Mouse (Mus musculus) limb, embryonic 10.5 days (tissue): Measurements from ENCODE around the gene Jam2. TPM values are rescaled to one million over a fixed set of nuclear protein-coding genes. Genes with fewer than 3 reads are reported as not detected.

Source experiments
- DNase-seq: peaks from one replicate; pipeline ENCODE4 v3.0.0-alpha.2; 2017; ENCODE audit warnings: low spot score
- H3K27ac ChIP-seq: fragments of 300-500 bp; sonication (generic); 2 replicates; pipeline ENCODE4 v1.5.1; 2016; ENCODE audit warnings: mild to moderate bottlenecking
- H3K27me3 ChIP-seq: fragments of 300-500 bp; sonication (generic); 2 replicates; pipeline ENCODE4 v1.6.1; 2016; ENCODE audit warnings: low read depth, mild to moderate bottlenecking; ENCODE audit not compliant: poor library complexity, severe bottlenecking
- H3K36me3 ChIP-seq: fragments of 300-500 bp; sonication (generic); 2 replicates; pipeline ENCODE4 v1.6.1; 2016; ENCODE audit warnings: mild to moderate bottlenecking, moderate library complexity
- H3K4me1 ChIP-seq: fragments of 300-500 bp; sonication (generic); 2 replicates; pipeline ENCODE4 v1.6.1; 2016
- H3K4me3 ChIP-seq: fragments of 300-500 bp; sonication (generic); 2 replicates; pipeline ENCODE4 v1.5.1; 2016; ENCODE audit warnings: mild to moderate bottlenecking, moderate library complexity
- H3K9me3 ChIP-seq: fragments of 300-500 bp; sonication (generic); replicated peaks from 2 replicates; pipeline ENCODE4 v1.6.1; 2016; ENCODE audit warnings: mild to moderate bottlenecking
- WGBS: fragments of 180-500 bp; shearing (Covaris S2); methylation state at CpG from one replicate; pipeline ENCODE4 v1.1.7; 2016; 5-methylcytosine and 5-hydroxymethylcytosine counted together
- polyA plus RNA-seq: library from polyadenylated mRNA; unstranded; fragments of >200 nt; fragmentation: Nextera tagmentation; extraction: Ambion mirVana; gene quantifications from 2 replicates; pipeline ENCODE4 v1.2.1, GENCODE M21; 2016

Jam2 gene
- polyA plus RNA-seq, 1 experiment from 2014 or later: 1.4 TPM

DNA sequence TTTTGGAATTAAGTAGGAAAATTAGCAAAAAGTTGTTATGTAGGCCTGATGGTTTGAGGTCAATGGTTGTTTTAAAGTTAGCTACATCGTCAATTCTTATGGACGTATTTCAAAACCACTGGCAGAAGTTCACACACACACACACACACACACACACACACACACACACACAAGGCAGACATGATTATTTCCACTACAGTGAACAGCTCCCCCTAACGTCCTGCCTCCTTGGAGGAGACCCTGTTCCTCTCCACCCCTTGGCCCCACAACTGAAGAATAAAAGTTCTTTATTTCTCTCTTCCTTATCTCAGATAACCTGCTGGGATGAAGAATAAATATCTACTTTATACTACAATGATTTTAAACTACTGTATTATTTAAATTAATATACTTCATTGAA, 21.4 kb downstream of the Jam2 start:
- H3K36me3 ChIP-seq: no peaks in the 10 kb centered on the region
- H3K27ac ChIP-seq: no peak overlapping the region
- DNase-seq: no peak
- H3K9me3 ChIP-seq: no peaks in the 10 kb centered on the region
- H3K4me1 ChIP-seq: no peaks in the 10 kb centered on the region
- no peaks in the 10 kb centered on the region for H3K27me3 ChIP-seq
- H3K4me3 ChIP-seq: no peak overlapping the region
- WGBS: 75% methylated on average over 3 of the region's 3 CpGs

DNA sequence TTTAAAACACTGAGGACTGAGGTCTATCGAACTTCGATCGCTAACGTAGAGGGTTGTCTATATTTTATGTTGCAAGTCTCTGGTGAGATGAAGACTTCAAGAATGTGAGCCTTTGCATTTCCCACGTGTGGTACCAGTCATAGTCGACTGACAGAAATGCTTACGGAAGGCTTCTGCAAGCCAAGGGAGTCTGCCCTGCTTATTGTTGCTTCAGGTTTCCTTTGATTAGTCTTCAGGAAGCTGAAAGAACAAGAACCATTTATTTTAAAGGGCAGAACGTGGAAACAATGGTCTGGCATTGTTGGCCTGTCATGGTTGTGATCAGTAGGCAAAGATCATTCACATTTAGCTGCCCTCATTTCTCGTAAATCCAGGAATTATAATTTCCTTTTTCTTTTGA, 22.8 kb downstream of the Jam2 start:
- DNase-seq: no peak
- H3K36me3 ChIP-seq: no peaks in the 10 kb centered on the region
- 87% methylated on average over 9 of the region's 9 CpGs for WGBS
- H3K9me3 ChIP-seq: no peaks in the 10 kb centered on the region
- H3K4me3 ChIP-seq: no peak overlapping the region
- H3K27ac ChIP-seq: no peak overlapping the region
- H3K4me1 ChIP-seq: no peaks in the 10 kb centered on the region
- H3K27me3 ChIP-seq: no peaks in the 10 kb centered on the region

DNA sequence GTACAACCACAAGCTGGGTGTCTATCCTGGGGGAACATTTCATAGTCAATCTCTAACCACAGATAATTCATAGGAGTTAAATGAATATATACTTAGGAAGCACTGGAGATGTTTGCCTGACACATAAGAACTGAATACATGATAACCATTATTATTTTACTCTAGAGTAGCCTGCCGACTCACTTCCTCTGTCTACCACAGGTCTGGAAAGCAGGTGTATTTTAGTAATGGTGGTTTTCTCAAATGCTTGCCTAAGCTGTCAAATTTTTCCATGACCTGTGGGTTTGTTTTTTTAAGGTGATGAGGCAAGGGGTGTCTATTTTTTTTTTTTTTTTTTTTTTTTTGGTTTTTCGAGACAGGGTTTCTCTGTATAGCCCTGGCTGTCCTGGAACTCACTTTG, 26.1 kb downstream of the Jam2 start:
- no peaks in the 10 kb centered on the region for H3K4me1 ChIP-seq
- H3K36me3 ChIP-seq: no peaks in the 10 kb centered on the region
- no peaks in the 10 kb centered on the region for H3K9me3 ChIP-seq
- no peak for DNase-seq
- no peak overlapping the region for H3K4me3 ChIP-seq
- no peaks in the 10 kb centered on the region for H3K27me3 ChIP-seq
- WGBS: 57% methylated on average over 2 of the region's 2 CpGs
- no peak overlapping the region for H3K27ac ChIP-seq

DNA sequence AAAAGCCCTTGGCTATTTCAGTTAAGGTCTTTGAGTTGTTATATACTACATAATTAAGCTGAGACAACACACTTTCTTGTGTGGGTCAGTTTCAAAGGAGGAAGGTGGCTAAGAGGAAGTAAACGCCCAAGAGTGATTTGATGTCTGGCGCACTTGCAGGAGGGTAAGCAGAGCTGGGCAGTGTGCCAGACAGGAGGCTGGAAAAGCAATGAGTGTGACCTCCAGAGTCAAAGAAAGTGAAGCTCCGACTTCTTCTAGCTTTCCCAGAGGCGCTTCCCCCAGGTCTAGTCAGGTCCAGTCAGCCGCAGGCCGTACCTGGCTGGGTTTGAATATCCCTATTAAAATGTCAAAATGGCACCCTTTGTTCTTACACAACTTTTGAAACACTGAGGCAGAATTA, 28.3 kb downstream of the Jam2 start:
- H3K4me3 ChIP-seq: no peak overlapping the region
- DNase-seq: no peak
- no peaks in the 10 kb centered on the region for H3K27me3 ChIP-seq
- H3K36me3 ChIP-seq: no peaks in the 10 kb centered on the region
- WGBS: 88% methylated on average over 6 of the region's 6 CpGs
- no peaks in the 10 kb centered on the region for H3K4me1 ChIP-seq
- no peaks in the 10 kb centered on the region for H3K9me3 ChIP-seq
- no peak overlapping the region for H3K27ac ChIP-seq

DNA sequence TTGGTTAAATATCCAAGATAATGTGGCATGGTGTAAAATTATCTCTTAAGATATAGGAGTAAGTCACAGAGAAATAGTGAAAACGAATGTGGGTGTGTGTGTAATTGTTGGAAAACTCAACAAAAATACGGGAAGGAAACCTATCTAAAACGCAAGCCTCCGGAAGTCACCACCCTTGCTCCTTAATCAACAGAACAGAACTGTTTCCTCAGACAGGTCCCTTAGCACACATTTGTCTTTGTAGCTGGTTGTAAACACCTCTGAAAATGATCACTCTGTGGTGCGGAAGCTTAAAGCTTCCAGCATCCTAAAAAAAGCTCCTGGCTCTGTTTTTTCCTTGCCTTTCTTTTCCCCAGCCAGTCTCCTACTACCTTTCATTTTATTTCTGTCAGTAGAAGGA, 30.9 kb downstream of the Jam2 start:
- no peak for DNase-seq
- 85% methylated on average over 5 of the region's 5 CpGs for WGBS
- Histone ChIP-seq H3K4me3 (no peak overlapping the region), H3K27me3 (no peaks in the 10 kb centered on the region), H3K4me1 (no peaks in the 10 kb centered on the region), H3K27ac (no peak overlapping the region), H3K9me3 (no peaks in the 10 kb centered on the region), H3K36me3 (no peaks in the 10 kb centered on the region)

DNA sequence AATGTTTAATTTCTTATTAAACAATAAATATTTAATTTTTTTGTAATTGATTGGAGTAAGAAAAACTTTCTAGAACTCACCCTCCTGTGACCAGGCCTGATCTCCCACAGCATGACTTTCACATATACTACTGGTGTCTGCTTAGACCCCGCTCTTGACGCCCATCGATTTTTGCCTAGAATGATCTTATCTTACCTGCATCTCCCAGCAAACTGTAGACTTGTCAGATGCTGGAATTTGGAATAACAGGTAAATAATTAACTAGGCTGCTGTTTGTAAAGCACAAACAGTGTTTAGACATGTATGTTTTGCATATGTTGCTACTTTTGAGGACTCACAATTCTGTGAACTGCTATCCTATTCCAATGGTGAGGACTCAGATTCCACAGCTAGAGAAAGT, 32.3 kb downstream of the Jam2 start:
- H3K27me3 ChIP-seq: no peaks in the 10 kb centered on the region
- H3K9me3 ChIP-seq: no peaks in the 10 kb centered on the region
- no peak overlapping the region for H3K27ac ChIP-seq
- H3K4me3 ChIP-seq: no peak overlapping the region
- H3K4me1 ChIP-seq: no peaks in the 10 kb centered on the region
- no peaks in the 10 kb centered on the region for H3K36me3 ChIP-seq
- DNase-seq: no peak
- WGBS: 91% methylated on average over 3 of the region's 3 CpGs

DNA sequence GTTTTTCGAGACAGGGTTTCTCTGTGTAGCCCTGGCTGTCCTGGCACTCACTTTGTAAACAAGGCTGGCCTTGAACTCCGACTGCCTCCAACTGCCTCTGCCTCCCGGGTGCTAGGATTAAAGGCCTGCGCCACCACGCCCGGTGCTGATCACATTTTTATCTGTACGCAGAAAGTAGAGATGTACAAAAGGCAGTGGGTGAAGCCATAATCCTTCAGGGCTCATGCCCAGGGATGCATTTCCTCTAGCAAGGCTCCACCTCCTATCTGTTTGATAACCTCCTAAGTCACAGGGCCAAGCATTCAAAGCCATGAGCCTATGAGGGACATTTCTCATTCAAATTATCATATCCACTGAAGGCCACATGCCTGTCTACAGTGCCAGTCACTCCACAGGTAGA, 34.0 kb downstream of the Jam2 start:
- H3K9me3 ChIP-seq: no peaks in the 10 kb centered on the region
- no peaks in the 10 kb centered on the region for H3K4me1 ChIP-seq
- no peak overlapping the region for H3K4me3 ChIP-seq
- H3K27ac ChIP-seq: no peak overlapping the region
- H3K36me3 ChIP-seq: no peaks in the 10 kb centered on the region
- WGBS: 95% methylated on average over 7 of the region's 7 CpGs
- H3K27me3 ChIP-seq: no peaks in the 10 kb centered on the region
- DNase-seq: no peak

DNA sequence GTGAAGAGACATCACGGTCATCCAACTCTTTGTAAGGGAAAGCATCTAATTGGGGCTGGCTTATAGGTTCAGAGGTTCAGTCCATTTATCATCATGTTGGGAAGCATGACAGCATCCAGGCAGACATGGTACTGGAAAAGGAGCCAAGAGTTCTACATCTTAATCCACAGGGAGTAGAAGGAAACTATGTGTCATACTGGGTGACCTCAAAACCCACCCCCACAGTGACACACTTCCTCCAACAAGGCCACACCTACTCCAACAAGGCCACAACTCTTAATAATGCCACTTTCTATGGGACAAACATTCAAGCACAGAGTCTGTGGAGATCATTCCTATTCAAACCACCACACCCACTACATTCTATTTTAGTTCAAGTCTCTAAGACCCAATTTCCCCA, 36.3 kb downstream of the Jam2 start:
- DNase-seq: no peak
- no peak overlapping the region for H3K4me3 ChIP-seq
- 95% methylated on average over 1 of the region's 1 CpGs for WGBS
- H3K4me1 ChIP-seq: no peaks in the 10 kb centered on the region
- no peak overlapping the region for H3K27ac ChIP-seq
- no peaks in the 10 kb centered on the region for H3K9me3 ChIP-seq
- no peaks in the 10 kb centered on the region for H3K36me3 ChIP-seq
- H3K27me3 ChIP-seq: no peaks in the 10 kb centered on the region

DNA sequence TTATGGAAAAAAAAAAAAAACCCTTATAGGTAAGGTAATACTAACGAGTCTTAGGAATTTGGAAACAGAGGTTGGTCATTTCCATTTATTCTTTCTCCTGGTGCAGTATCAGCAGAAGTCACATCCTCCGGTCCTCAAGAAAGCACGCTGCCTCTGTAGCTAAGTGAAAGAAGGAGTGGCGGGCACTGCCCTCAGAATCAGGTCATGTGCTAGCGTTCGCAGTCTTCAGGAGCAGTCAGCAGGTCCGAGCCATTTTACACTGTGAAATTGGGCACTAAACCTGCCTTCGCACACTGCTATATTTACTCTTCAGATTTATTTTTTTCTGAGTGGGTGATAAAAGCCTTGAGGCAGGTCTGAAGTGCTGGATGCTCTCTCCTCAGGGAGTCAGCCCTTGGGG, 39.9 kb downstream of the Jam2 start:
- Histone ChIP-seq H3K4me3 (no peak overlapping the region), H3K4me1 (no peaks in the 10 kb centered on the region), H3K27me3 (no peaks in the 10 kb centered on the region), H3K27ac (no peak overlapping the region), H3K36me3 (no peaks in the 10 kb centered on the region), H3K9me3 (no peaks in the 10 kb centered on the region)
- WGBS: 85% methylated on average over 8 of the region's 8 CpGs
- DNase-seq: no peak

DNA sequence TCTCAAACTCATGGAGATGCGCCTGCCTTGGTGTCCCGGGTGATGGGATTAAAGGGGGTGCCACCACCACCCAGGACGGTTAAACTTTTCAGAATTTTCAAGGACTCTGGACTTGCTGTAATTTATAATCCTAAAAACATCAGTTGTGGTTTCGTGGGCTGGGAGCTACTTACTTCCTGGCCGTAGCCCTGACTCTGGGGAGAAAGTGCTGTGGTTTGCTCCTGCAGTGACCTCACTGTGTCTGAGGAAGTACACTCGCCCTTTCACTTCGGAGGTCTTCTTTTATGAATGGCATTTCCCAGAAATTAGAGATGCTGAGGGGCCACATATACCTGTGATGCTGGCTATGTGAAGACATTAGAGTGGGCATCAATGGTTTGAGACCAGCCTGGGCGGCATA, 40.6 kb downstream of the Jam2 start:
- no peak for DNase-seq
- H3K36me3 ChIP-seq: no peaks in the 10 kb centered on the region
- 79% methylated on average over 8 of the region's 8 CpGs for WGBS
- H3K27me3 ChIP-seq: no peaks in the 10 kb centered on the region
- H3K27ac ChIP-seq: no peak overlapping the region
- H3K4me1 ChIP-seq: no peaks in the 10 kb centered on the region
- H3K9me3 ChIP-seq: no peaks in the 10 kb centered on the region
- H3K4me3 ChIP-seq: no peak overlapping the region

DNA sequence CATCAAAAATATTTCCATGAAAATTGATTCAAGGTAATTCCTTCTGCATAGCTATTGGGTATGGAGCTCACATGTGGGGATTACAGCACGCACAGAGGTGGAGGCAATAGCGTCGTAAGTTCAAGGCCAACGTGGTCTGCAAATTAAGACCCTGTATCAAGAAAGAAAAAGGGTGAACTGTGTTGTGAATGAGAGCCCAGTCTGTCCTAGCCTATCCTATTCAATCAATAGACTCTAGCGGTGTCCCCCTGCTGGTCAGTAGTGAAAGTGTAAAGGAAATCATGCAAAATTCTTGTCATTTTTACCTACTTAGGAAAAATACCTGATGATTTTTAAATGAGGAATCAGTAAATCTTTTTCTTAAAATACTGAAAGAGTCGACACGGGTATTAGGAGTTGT, 43.5 kb downstream of the Jam2 start:
- Histone ChIP-seq H3K27ac (no peak overlapping the region), H3K4me3 (no peak overlapping the region), H3K4me1 (no peaks in the 10 kb centered on the region), H3K27me3 (no peaks in the 10 kb centered on the region), H3K36me3 (peaks cover 12% of the 10 kb centered on the region; the same call in 1 of the 2 replicates), H3K9me3 (no peaks in the 10 kb centered on the region)
- DNase-seq: no peak
- WGBS: 41% methylated on average over 7 of the region's 7 CpGs

DNA sequence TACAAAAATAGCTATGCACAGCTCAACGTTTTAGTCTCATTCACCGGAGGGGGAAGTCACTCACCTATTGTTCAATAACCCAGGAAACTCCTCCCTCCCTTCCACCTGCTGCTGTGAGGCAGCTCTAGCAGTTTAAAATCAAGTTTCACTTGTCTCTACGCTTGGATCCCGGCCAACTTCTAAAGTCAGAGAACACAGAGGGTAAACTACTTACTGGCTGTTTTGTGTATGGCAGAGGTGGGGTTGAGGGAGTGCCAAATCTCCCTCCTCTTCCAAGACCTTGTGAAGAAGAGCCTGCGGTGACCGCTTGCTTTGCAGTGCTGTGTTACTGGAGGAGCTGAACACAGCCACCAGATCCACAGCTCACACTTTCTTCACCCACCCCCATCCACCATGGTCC, 51.1 kb downstream of the Jam2 start:
- no peak overlapping the region for H3K4me3 ChIP-seq
- no peaks in the 10 kb centered on the region for H3K4me1 ChIP-seq
- 89% methylated on average over 6 of the region's 6 CpGs for WGBS
- H3K27me3 ChIP-seq: no peaks in the 10 kb centered on the region
- H3K9me3 ChIP-seq: no peaks in the 10 kb centered on the region
- DNase-seq: no peak
- H3K36me3 ChIP-seq: peaks cover 81% of the 10 kb centered on the region
- H3K27ac ChIP-seq: no peak overlapping the region

DNA sequence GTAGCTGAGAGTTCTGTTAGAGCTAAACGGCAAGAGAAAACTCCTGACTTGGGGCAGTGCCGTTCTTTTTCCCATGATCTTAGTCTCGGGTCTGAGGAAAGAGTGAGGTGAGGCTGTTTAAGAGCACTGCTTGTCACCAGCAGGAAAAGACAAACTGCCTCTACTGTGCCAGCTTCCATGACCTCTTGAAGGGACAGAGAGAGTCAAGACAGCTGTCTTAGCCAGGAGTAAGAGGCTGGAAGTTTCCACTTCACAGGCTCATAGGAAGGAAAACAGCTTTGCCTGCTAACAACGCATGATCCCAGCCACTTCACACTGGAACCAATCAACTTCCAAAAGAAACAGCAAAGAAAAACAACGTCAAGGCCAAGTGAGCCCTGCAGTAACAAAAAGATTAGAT, 57.8 kb downstream of the Jam2 start:
- H3K4me1 ChIP-seq: peaks cover 12% of the 10 kb centered on the region; the same call in 1 of the 2 replicates
- no peak overlapping the region for H3K27ac ChIP-seq
- no peaks in the 10 kb centered on the region for H3K27me3 ChIP-seq
- no peak overlapping the region for H3K4me3 ChIP-seq
- no peaks in the 10 kb centered on the region for H3K9me3 ChIP-seq
- WGBS: 94% methylated on average over 5 of the region's 5 CpGs
- DNase-seq: no peak
- peaks cover 61% of the 10 kb centered on the region for H3K36me3 ChIP-seq

DNA sequence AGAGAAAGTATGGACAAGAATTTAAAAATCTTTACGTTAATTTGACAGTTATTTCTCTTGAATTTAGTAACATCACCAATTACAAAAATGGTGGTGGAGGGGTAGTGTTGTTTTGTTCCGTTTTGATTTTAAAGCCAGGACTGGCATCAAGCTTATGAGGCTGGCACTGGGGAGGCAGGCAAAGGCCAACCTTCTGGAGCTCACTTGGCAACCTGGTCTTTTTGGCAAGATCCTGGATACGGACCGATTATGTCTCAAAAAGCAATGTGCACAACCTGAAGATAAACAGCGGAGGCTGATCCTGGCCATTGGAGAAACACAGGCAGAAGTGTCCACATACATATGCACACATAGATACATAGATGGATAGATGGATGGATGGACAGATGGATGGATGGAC, 58.8 kb downstream of the Jam2 start:
- no peak overlapping the region for H3K4me3 ChIP-seq
- peaks cover 18% of the 10 kb centered on the region for H3K4me1 ChIP-seq
- H3K27ac ChIP-seq: no peak overlapping the region
- no peak for DNase-seq
- H3K36me3 ChIP-seq: peaks cover 56% of the 10 kb centered on the region
- H3K27me3 ChIP-seq: no peaks in the 10 kb centered on the region
- WGBS: 96% methylated on average over 5 of the region's 5 CpGs
- H3K9me3 ChIP-seq: no peaks in the 10 kb centered on the region
